Mouse (Mus musculus) forebrain, postnatal 0 days (tissue): ENCODE results near the gene Fcrla. TPM values are rescaled to one million over a fixed set of nuclear protein-coding genes. Genes with fewer than 3 reads are reported as not detected.

Experiments
- ATAC-seq: fragments of 200-750 bp; cut with Nextera tagmentation; 2 replicates; pipeline ENCODE4 v1.8.0; 2017; ENCODE audit warnings: mild to moderate bottlenecking, moderate library complexity
- DNase-seq: peaks from one replicate; pipeline ENCODE4 v3.0.0-alpha.2; 2015
- H3K27ac ChIP-seq: fragments of 300-500 bp; sonication (generic); 2 replicates; pipeline ENCODE4 v1.5.1; 2014; ENCODE audit warnings: low read depth, mild to moderate bottlenecking, antibody characterized with exemption, low read length, moderate library complexity, mixed read lengths
- H3K27me3 ChIP-seq: fragments of 300-500 bp; sonication (generic); 2 replicates; pipeline ENCODE4 v1.6.1; 2014; ENCODE audit warnings: mild to moderate bottlenecking, low read length, mixed read lengths; ENCODE audit not compliant: insufficient read depth
- H3K36me3 ChIP-seq: fragments of 300-500 bp; sonication (generic); 2 replicates; pipeline ENCODE4 v1.6.1; 2014; ENCODE audit warnings: mild to moderate bottlenecking, moderate library complexity; ENCODE audit not compliant: insufficient read depth
- H3K4me1 ChIP-seq: fragments of 300-500 bp; sonication (generic); 2 replicates; pipeline ENCODE4 v1.6.1; 2014; ENCODE audit warnings: antibody characterized with exemption; ENCODE audit not compliant: insufficient read depth
- H3K4me2 ChIP-seq: fragments of 300-500 bp; sonication (generic); 2 replicates; pipeline ENCODE4 v1.6.1; 2014; ENCODE audit warnings: low read depth, mild to moderate bottlenecking, moderate library complexity
- H3K4me3 ChIP-seq: fragments of 300-500 bp; sonication (generic); 2 replicates; pipeline ENCODE4 v1.5.1; 2014; ENCODE audit warnings: low read depth, low read length, mixed read lengths
- H3K9ac ChIP-seq: fragments of 300-500 bp; sonication (generic); 2 replicates; pipeline ENCODE4 v1.6.1; 2014; ENCODE audit warnings: mild to moderate bottlenecking
- H3K9me3 ChIP-seq: fragments of 300-500 bp; sonication (generic); 2 replicates; pipeline ENCODE4 v1.6.1; 2016; ENCODE audit warnings: low read length
- CTCF ChIP-seq: sonication (generic); IDR thresholded peaks from 2 replicates; pipeline ENCODE4 v1.5.1; 2016; ENCODE audit warnings: antibody characterized with exemption, control low read depth, low read depth
- WGBS: fragments of 180-500 bp; shearing (Covaris S2); extraction: QIAGEN DNeasy Blood & Tissue Kit; methylation state at CpG from one replicate; pipeline ENCODE4 v1.1.7; 2014; 5-methylcytosine and 5-hydroxymethylcytosine counted together
- polyA plus RNA-seq: library from polyadenylated mRNA; unstranded; fragments of >200 nt; fragmentation: Nextera tagmentation; extraction: Ambion mirVana; gene quantifications from 2 replicates; pipeline ENCODE4 v1.2.1, GENCODE M21; 2015
- total RNA-seq: library from RNA; depleted of rRNA; stranded (reverse); fragments of >200 nt; gene quantifications from 2 replicates; pipeline ENCODE4 v1.2.3, GENCODE M21; 2014

Gene Fcrla
- total and polyA plus RNA-seq, 2 experiments from 2014 or later, result 0.11 TPM; not detected in 1

DNA sequence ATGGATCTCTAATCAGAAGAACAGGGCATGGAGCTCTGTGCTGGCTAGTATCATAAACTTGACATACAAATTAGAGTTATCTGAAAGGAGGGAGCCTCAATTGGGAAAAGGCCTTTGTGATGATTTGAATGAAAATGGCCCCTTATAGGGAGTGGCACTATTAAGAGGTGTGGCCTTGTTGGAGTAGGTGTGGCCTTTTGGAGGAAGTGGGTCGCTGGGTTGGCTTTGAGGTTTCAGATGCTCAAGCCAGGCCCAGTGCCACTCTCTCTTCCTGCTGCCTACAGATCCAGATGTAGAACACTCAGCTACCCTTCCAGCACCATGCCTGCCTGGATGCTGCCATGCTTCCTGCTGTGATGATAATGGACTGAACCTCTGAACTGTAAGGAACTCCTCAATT is 41.2 kb upstream of the Fcrla start:
- no peaks in the 10 kb centered on the region for H3K36me3 ChIP-seq
- H3K27ac ChIP-seq, result no peak overlapping the region
- H3K9ac ChIP-seq, result no peak overlapping the region
- no peak for TF ChIP-seq CTCF
- 74% methylated on average over 1 of the region's 1 CpGs for WGBS
- no peak for ATAC-seq
- H3K4me3 ChIP-seq, result no peak overlapping the region
- H3K4me1 ChIP-seq, result no peaks in the 10 kb centered on the region
- no peaks in the 10 kb centered on the region for H3K27me3 ChIP-seq
- no peak for DNase-seq
- no peak overlapping the region for H3K4me2 ChIP-seq
- H3K9me3 ChIP-seq, result no peaks in the 10 kb centered on the region

DNA sequence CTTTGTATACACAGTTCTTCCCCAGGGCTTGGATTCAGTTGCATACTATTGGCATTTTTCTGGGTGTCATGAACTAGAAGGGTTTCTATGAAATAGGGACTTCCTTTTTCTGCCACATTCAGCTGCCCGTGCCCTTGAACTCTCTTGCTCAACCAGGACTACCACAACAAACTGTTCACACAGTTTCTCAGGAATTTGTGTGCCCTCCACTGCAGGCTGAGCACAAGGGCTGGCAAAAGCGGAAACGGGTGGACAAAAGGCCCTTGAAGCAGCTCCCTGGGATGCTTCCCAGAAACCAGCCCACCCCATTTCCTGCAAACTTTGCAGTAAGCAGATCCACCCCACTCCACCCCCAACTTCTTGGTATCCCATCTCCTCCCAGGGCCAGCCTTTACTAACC is 40.2 kb upstream of the Fcrla start:
- Histone ChIP-seq H3K27me3 (no peaks in the 10 kb centered on the region), H3K27ac (no peak overlapping the region), H3K4me2 (no peak overlapping the region), H3K4me3 (no peak overlapping the region), H3K36me3 (no peaks in the 10 kb centered on the region), H3K4me1 (no peaks in the 10 kb centered on the region), H3K9me3 (no peaks in the 10 kb centered on the region), H3K9ac (no peak overlapping the region)
- ATAC-seq (no peak), DNase-seq (no peak)
- 72% methylated on average over 3 of the region's 3 CpGs for WGBS
- no peak for TF ChIP-seq CTCF

DNA sequence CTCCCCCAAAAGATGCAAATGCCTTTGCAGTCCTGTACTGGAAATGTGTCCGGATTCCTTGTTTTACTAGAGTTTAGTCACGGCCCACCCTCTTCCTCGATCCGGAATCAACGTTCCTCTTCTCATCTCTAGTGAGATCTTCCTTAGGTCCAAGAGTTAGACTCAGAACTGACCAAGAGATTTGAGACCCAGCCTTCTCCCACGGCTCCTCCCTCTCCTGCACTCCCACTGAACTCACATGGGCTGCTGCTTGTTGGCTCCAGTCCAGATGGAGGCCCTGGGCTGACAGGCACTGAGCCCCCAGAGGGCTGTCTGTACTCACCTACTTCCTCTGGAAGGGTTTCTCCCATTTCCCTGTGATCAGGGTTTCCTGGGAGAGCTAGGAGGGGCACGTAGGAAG is 35.7 kb upstream of the Fcrla start:
- TF ChIP-seq CTCF, result no peak
- Histone ChIP-seq H3K36me3 (no peaks in the 10 kb centered on the region), H3K27me3 (no peaks in the 10 kb centered on the region), H3K4me1 (no peaks in the 10 kb centered on the region), H3K4me2 (no peak overlapping the region), H3K4me3 (no peak overlapping the region), H3K9ac (no peak overlapping the region), H3K9me3 (no peaks in the 10 kb centered on the region), H3K27ac (no peak overlapping the region)
- ATAC-seq, result no peak
- DNase-seq, result no peak
- WGBS, result 75% methylated on average over 7 of the region's 7 CpGs

DNA sequence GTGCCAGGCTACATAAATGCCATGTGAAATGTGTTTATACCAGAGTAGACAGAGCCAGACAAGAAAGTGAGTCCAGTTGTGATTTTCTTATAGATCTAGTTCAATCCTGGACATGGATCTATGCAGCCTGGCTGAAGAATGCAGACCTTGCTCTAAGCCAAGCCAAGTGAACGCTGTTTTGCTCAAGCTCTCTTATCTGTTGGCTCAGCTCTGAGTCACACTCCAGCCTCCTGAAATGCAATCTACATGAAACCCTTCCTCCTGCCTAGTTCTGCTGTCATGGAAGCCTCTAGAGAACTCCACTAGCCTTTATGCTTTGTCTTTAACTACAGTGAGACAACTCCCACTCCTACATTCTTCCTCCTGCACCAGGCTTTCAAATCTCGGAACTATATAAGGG is 34.9 kb upstream of the Fcrla start:
- Histone ChIP-seq H3K9me3 (no peaks in the 10 kb centered on the region), H3K4me1 (no peaks in the 10 kb centered on the region), H3K27ac (no peak overlapping the region), H3K9ac (no peak overlapping the region), H3K4me3 (no peak overlapping the region), H3K36me3 (no peaks in the 10 kb centered on the region), H3K27me3 (no peaks in the 10 kb centered on the region), H3K4me2 (no peak overlapping the region)
- WGBS, result 67% methylated on average over 2 of the region's 2 CpGs
- no peak for DNase-seq
- ATAC-seq, result no peak
- no peak for TF ChIP-seq CTCF

DNA sequence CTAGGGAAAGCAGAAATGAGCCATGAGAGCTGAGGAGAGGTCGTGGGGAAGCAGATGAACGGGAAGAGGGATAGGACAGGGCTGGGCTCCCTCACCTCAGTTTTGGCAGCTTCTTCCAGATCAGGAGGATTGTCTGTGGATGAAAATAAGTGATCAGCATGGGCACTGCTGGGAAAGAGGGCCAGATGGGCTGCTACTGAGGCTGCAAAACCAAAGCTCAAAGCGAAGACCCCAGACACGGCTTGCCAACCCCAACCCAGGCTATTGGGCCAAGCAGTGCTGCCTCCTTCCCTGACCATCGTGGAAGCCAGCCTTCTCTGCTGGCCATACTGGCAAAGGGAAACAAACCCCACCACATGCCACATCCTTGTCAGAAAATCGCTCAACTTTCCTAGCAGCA is 33.7 kb upstream of the Fcrla start:
- no peak overlapping the region for H3K27ac ChIP-seq
- no peak overlapping the region for H3K4me2 ChIP-seq
- H3K9me3 ChIP-seq, result no peaks in the 10 kb centered on the region
- no peaks in the 10 kb centered on the region for H3K27me3 ChIP-seq
- ATAC-seq (no peak), DNase-seq (no peak)
- H3K4me3 ChIP-seq, result no peak overlapping the region
- no peak for TF ChIP-seq CTCF
- 80% methylated on average over 6 of the region's 6 CpGs for WGBS
- H3K9ac ChIP-seq, result no peak overlapping the region
- no peaks in the 10 kb centered on the region for H3K4me1 ChIP-seq
- no peaks in the 10 kb centered on the region for H3K36me3 ChIP-seq

DNA sequence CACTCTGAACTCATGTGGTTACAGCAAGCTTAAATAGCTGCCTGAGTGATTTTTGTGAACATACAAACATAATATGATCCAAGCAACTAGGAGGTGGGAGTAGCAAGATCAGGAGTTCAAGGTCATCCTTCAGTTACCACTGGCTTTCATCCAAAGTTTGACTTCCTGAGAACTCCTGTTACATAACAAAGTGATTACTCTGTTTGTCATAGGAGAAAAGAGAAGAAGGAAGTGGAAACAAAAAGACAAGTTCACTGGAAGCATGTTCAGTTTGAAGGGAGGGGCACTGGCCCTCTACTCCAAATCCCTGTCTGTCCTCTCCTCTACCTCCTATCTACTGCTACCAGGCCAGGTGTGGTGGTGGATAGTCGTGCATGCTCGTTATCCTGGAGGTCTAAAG is 32.4 kb upstream of the Fcrla start:
- H3K4me2 ChIP-seq, result no peak overlapping the region
- no peak overlapping the region for H3K4me3 ChIP-seq
- no peak overlapping the region for H3K9ac ChIP-seq
- H3K27ac ChIP-seq, result no peak overlapping the region
- H3K27me3 ChIP-seq, result no peaks in the 10 kb centered on the region
- H3K4me1 ChIP-seq, result no peaks in the 10 kb centered on the region
- no peaks in the 10 kb centered on the region for H3K36me3 ChIP-seq
- H3K9me3 ChIP-seq, result no peaks in the 10 kb centered on the region
- WGBS, result 74% methylated on average over 2 of the region's 2 CpGs
- DNase-seq (no peak), ATAC-seq (no peak)
- no peak for TF ChIP-seq CTCF

DNA sequence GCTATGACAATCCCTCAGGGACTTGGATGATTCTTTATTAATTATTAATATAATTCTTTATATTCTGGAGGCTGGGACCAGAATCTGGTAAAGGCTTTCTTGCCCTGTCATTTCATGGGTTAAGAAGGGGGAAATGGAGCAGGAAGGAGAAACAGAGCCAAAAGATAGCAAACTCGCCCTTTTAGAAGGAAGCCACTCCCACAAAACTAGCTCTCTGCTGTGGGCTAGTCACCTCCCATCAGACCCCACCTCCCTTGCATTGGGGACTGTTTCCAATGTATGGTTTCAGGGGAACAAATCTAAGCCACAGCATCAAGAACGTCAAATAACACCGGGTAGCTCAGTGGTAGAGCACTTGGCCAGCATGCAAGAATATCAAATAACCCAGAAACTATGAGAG is 30.8 kb upstream of the Fcrla start:
- 60% methylated on average over 3 of the region's 3 CpGs for WGBS
- Histone ChIP-seq H3K4me1 (no peaks in the 10 kb centered on the region), H3K27ac (no peak overlapping the region), H3K9me3 (no peaks in the 10 kb centered on the region), H3K9ac (no peak overlapping the region), H3K4me3 (no peak overlapping the region), H3K36me3 (no peaks in the 10 kb centered on the region), H3K27me3 (no peaks in the 10 kb centered on the region), H3K4me2 (no peak overlapping the region)
- DNase-seq (no peak), ATAC-seq (no peak)
- no peak for TF ChIP-seq CTCF

DNA sequence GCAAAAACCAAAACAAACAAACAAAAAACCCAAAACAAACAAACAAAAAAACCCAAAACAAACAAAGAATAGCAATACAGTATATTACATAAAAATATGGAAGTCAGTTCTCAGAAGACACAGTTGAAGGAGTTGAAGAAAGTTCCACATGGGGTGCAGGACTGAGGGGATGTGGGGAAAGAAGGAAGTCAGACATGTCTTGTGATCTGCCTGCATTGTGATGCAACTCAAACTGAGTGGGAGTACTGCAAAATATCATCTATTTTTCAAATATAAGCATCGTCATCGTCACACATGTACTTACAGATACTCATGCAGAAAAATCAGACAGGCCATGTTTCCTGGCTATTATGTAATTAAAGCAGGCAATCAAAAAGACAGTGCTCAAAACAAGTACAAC is 25.8 kb upstream of the Fcrla start:
- H3K4me2 ChIP-seq, result no peak overlapping the region
- H3K27me3 ChIP-seq, result no peaks in the 10 kb centered on the region
- H3K9me3 ChIP-seq, result no peaks in the 10 kb centered on the region
- no peak overlapping the region for H3K4me3 ChIP-seq
- DNase-seq, result no peak
- no peak for ATAC-seq
- no peaks in the 10 kb centered on the region for H3K36me3 ChIP-seq
- TF ChIP-seq CTCF, result no peak
- H3K4me1 ChIP-seq, result no peaks in the 10 kb centered on the region
- H3K9ac ChIP-seq, result no peak overlapping the region
- WGBS, result 85% methylated on average over 2 of the region's 2 CpGs
- H3K27ac ChIP-seq, result no peak overlapping the region
